Mouse (Mus musculus): ENCODE results near the gene Znrd1as. TPM values are rescaled to one million over a fixed set of nuclear protein-coding genes. Genes with fewer than 3 reads are reported as not detected.

The Znrd1as gene
- total and polyA plus RNA-seq, 2 experiments from 2014 or later, result 2.0 to 2.6 TPM

DNA sequence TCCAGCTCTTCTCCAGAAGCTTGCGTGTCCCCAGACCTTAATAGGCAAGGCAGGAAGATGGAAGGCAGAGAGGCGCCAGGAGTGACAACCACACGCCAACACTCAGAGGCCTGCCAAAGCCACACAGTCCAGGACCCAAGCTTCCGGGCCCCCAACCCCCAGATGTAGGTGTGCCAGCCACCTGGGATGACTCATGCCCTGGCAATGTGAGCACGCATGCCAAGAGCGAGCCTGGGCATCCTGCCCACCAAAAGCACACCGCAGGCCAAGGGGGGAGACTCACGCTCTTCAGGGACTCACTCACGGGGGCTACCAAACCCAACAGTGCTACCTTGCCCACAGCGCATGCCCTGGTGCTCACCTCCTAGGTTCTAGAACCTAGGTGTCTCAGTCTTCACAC, 16.0 kb upstream of the Znrd1as start:
- DNase-seq, result no peak
- Histone ChIP-seq H3K4me3 (ENCODE audit: low read depth, low read length) (no peak overlapping the region; the same call in 1 of the 2 replicates), H3K4me2 (ENCODE audit: low read depth) (peak overlapping the region; percentile 61; the same call in 1 of the 2 replicates), H3K36me3 (ENCODE audit: insufficient read depth) (no peaks in the 10 kb centered on the region), H3K27ac (ENCODE audit: low read depth, low read length) (no peak overlapping the region), H3K9ac (0 out of 2 replicates have a peak overlapping the region, but pooled peaks have one; percentile 45), H3K27me3 (ENCODE audit: insufficient read depth, low read length) (peaks cover 13% of the 10 kb centered on the region), H3K4me1 (ENCODE audit: insufficient read depth) (no peaks in the 10 kb centered on the region; the same call in 1 of the 2 replicates), H3K9me3 (ENCODE audit: low read length) (no peaks in the 10 kb centered on the region)
- 40% methylated on average over 10 of the region's 10 CpGs for WGBS
- no peak for ATAC-seq
- no peak for TF ChIP-seq CTCF (IDR thresholded peaks at IDR 0.05; ENCODE audit: low read depth)

DNA sequence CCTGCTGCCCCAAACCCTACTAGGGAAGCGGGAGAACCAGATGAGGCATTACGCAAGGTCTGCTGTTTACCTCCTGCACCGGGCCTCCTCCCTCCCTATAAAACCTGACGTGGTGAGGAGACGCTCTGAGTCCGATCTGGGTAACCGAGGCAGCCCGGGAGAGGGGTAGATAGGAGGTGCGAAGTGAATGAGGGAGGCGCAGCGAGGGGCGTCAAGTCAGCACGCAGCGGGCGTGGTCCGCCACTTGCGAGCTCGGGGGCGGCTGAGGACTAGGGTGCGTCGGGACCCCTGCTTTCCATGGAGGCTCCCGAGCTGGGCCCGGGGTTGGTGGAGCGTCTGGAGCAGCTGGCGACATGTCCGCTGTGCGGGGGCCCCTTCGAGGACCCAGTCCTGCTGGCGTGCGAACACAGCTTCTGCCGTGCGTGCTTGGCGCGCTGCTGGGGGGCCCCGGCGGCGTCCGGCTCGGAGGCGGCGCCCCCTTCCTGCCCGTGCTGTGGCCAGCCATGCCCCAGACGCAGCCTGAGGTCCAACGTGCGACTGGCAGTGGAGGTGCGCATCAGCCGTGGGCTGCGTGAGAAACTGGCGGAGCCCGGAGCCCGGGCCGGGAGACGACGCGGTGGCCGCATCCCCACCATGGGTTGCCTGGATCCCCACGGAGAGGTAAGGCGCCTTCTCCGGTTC, 15.5 kb upstream of the Znrd1as start, which contains the start of gene Rnf39:
Gene Rnf39 (plus strand): TSS at position 128 of the 681 bp plus-strand sequence.
- H3K4me1 ChIP-seq (ENCODE audit: insufficient read depth), result no peaks in the 10 kb centered on the region; the same call in 1 of the 2 replicates
- no peak within 1 kb of the TSS for H3K27ac ChIP-seq (ENCODE audit: low read depth, low read length)
- WGBS, result 4% methylated on average over 58 of the region's 59 CpGs
- H3K27me3 ChIP-seq (ENCODE audit: insufficient read depth, low read length), result peaks cover 13% of the 10 kb centered on the region
- H3K9ac ChIP-seq, result peak within 1 kb of the TSS; percentile 45
- H3K36me3 ChIP-seq (ENCODE audit: insufficient read depth), result no peaks in the 10 kb centered on the region
- H3K4me3 ChIP-seq (ENCODE audit: low read depth, low read length), result peak within 1 kb of the TSS; percentile 36
- TF ChIP-seq CTCF (IDR thresholded peaks at IDR 0.05; ENCODE audit: low read depth), result no peak
- ATAC-seq (no peak), DNase-seq (no peak)
- no peaks in the 10 kb centered on the region for H3K9me3 ChIP-seq (ENCODE audit: low read length)
- H3K4me2 ChIP-seq (ENCODE audit: low read depth), result peak within 1 kb of the TSS; percentile 61

DNA sequence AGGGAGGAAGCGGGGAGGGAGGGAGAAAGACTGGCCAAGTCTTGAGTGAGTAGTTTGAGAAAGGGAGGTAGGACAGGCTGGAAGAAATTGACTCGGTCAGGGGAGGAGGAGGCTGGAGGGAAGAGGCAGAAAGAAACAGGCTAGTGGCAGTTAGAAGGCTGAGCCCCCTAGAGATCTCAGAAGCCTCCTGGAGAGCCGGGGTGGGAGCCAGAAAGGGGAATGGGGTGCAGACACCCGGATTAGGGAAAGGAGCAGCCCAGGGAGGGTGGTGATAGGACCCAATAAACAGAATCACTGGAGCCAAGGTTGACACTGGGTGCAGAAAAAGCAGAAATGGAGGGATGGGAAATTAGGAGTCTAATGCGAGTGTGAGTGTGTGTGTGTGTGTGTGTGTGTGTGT, 14.7 kb upstream of the Znrd1as start:
- no peak for TF ChIP-seq CTCF (IDR thresholded peaks at IDR 0.05; ENCODE audit: low read depth)
- peaks cover 13% of the 10 kb centered on the region for H3K27me3 ChIP-seq (ENCODE audit: insufficient read depth, low read length)
- H3K9ac ChIP-seq, result no peak overlapping the region
- no peak overlapping the region for H3K27ac ChIP-seq (ENCODE audit: low read depth, low read length)
- WGBS, result 25% methylated on average over 5 of the region's 5 CpGs
- DNase-seq (no peak), ATAC-seq (no peak)
- peak overlapping the region; percentile 61; the same call in 1 of the 2 replicates for H3K4me2 ChIP-seq (ENCODE audit: low read depth)
- H3K36me3 ChIP-seq (ENCODE audit: insufficient read depth), result peaks cover 2% of the 10 kb centered on the region
- no peaks in the 10 kb centered on the region; the same call in 1 of the 2 replicates for H3K4me1 ChIP-seq (ENCODE audit: insufficient read depth)
- peak overlapping the region; percentile 36 for H3K4me3 ChIP-seq (ENCODE audit: low read depth, low read length)
- no peaks in the 10 kb centered on the region for H3K9me3 ChIP-seq (ENCODE audit: low read length)

DNA sequence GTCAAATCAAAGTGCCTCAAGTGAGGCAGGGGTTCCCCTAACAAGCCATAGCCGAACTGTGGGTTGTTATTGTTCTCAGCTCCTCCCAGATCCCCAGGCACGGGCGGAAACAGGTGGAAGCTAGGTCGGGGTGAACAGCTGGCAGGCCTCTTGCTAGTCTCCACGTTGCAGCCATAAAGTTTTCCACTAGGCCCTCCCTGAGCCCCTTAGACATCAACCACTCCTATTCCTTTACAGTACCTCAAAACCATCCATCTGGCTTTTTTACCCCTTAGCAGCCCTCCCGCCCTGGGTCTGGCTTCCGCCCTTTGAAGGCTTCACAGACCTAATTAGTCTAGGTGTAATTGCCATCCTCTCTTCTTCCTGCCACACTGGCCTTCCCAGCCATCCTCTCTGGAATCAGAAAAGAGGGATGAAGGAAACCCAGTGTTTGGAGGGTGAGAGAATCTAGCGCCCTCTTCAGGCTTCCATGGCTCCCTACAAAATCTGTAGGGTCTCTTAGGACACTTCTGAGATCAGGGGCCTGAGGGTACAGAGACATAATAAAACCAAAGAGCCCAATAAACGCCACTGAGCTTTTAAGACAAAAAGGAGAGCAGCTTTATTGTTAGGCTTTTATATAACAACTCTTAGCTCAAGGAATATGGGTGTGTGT, 14.1 kb upstream of the Znrd1as start:
- Histone ChIP-seq H3K27me3 (ENCODE audit: insufficient read depth, low read length) (peaks cover 13% of the 10 kb centered on the region), H3K4me2 (ENCODE audit: low read depth) (0 out of 2 replicates have a peak overlapping the region, but pooled peaks have one; percentile 61), H3K36me3 (ENCODE audit: insufficient read depth) (peaks cover 7% of the 10 kb centered on the region), H3K27ac (ENCODE audit: low read depth, low read length) (no peak overlapping the region), H3K4me3 (ENCODE audit: low read depth, low read length) (no peak overlapping the region), H3K9ac (no peak overlapping the region), H3K4me1 (ENCODE audit: insufficient read depth) (no peaks in the 10 kb centered on the region; the same call in 1 of the 2 replicates), H3K9me3 (ENCODE audit: low read length) (no peaks in the 10 kb centered on the region)
- ATAC-seq, result no peak
- 22% methylated on average over 9 of the region's 9 CpGs for WGBS
- DNase-seq, result no peak
- peak; percentile 33; the same call in 1 of the 2 replicates for TF ChIP-seq CTCF (IDR thresholded peaks at IDR 0.05; ENCODE audit: low read depth)

DNA sequence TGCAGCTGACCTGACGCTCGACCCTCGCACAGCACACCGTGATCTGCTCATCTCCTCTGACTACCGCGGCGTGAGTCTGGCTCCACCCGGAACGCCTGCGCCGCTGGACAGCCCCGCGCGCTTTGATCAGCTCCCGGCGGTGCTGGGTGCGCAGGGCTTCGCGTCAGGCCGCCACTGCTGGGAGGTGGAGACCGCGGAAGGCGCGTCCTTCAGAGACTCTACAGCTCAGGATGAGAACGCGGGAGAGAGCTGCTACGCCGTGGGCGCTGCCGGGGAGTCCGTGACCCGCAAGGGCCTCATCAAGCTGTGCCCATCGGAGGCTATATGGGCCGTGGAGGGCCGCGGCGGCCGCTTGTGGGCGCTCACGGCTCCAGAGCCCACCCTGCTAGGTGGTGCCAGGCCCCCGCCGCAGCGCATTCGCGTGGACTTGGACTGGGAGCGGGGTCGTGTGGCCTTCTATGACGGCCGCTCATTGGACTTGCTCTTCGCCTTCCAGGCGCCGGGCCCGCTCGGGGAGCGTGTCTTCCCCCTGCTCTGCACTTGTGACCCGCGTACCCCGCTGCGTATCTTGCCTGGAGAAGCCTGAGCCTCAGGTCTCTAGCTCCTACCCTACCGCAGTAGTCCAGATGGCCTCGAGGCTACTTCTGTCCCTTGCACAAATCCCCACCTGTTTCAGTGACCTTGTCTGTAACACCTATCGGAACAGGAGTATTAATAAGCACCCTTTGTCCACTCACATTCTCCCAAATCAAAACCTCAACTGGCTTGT, 11.2 kb upstream of the Znrd1as start:
- Histone ChIP-seq H3K4me2 (ENCODE audit: low read depth) (peak overlapping the region; percentile 96), H3K9ac (peak overlapping the region; percentile 80), H3K4me3 (ENCODE audit: low read depth, low read length) (peak overlapping the region; percentile 55), H3K27ac (ENCODE audit: low read depth, low read length) (peak overlapping the region; percentile 76), H3K27me3 (ENCODE audit: insufficient read depth, low read length) (peaks cover 13% of the 10 kb centered on the region), H3K4me1 (ENCODE audit: insufficient read depth) (peaks cover 7% of the 10 kb centered on the region; the same call in 1 of the 2 replicates), H3K9me3 (ENCODE audit: low read length) (no peaks in the 10 kb centered on the region), H3K36me3 (ENCODE audit: insufficient read depth) (peaks cover 11% of the 10 kb centered on the region)
- ATAC-seq (peak; percentile 53), DNase-seq (peak; percentile 74)
- TF ChIP-seq CTCF (IDR thresholded peaks at IDR 0.05; ENCODE audit: low read depth), result peak; percentile 65
- 1% methylated on average over 62 of the region's 62 CpGs for WGBS

DNA sequence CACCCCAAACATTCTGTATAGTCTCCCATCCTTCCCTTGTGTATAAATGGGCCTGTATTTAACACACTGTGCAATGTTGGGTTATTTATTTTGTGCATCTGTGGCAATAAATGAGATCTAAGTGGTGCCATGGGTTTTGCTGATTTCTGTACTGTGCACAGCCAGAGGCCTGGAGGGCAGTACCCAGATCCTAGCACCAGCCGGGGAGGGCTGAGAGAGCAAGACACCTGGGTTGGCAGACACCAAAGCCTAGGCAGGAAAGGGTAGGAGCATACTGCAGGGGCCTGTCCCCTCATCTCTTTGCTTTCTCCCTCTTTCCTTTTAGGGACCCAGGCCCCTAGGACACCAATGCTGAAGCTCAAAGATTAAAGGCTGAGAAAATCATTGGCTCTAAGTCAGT, 10.1 kb upstream of the Znrd1as start:
- WGBS, result 100% methylated on average over 1 of the region's 1 CpGs
- no peak overlapping the region for H3K9ac ChIP-seq
- H3K36me3 ChIP-seq (ENCODE audit: insufficient read depth), result peaks cover 11% of the 10 kb centered on the region
- no peak overlapping the region for H3K4me3 ChIP-seq (ENCODE audit: low read depth, low read length)
- DNase-seq, result no peak
- H3K27ac ChIP-seq (ENCODE audit: low read depth, low read length), result no peak overlapping the region
- H3K9me3 ChIP-seq (ENCODE audit: low read length), result no peaks in the 10 kb centered on the region
- no peak for TF ChIP-seq CTCF (IDR thresholded peaks at IDR 0.05; ENCODE audit: low read depth)
- no peak for ATAC-seq
- H3K4me2 ChIP-seq (ENCODE audit: low read depth), result no peak overlapping the region
- H3K4me1 ChIP-seq (ENCODE audit: insufficient read depth), result peaks cover 7% of the 10 kb centered on the region; the same call in 1 of the 2 replicates
- 0 out of 2 replicates have a peak, but pooled peaks cover 4% of the 10 kb centered on the region for H3K27me3 ChIP-seq (ENCODE audit: insufficient read depth, low read length)
